Mouse (Mus musculus): Measurements from ENCODE around the gene Tbc1d9b. TPM values are rescaled to one million over a fixed set of nuclear protein-coding genes. Genes with fewer than 3 reads are reported as not detected.
"Not testable (repeated sequence)": the region's sequence is repeated elsewhere in the genome, so short reads cannot be mapped to it uniquely, and the experiment has no call there.

Gene Tbc1d9b
- 37.5 and 40.7 TPM in 2 replicates for polyA plus RNA-seq (2015; fragmentation: Nextera tagmentation; extraction: Ambion mirVana)

DNA sequence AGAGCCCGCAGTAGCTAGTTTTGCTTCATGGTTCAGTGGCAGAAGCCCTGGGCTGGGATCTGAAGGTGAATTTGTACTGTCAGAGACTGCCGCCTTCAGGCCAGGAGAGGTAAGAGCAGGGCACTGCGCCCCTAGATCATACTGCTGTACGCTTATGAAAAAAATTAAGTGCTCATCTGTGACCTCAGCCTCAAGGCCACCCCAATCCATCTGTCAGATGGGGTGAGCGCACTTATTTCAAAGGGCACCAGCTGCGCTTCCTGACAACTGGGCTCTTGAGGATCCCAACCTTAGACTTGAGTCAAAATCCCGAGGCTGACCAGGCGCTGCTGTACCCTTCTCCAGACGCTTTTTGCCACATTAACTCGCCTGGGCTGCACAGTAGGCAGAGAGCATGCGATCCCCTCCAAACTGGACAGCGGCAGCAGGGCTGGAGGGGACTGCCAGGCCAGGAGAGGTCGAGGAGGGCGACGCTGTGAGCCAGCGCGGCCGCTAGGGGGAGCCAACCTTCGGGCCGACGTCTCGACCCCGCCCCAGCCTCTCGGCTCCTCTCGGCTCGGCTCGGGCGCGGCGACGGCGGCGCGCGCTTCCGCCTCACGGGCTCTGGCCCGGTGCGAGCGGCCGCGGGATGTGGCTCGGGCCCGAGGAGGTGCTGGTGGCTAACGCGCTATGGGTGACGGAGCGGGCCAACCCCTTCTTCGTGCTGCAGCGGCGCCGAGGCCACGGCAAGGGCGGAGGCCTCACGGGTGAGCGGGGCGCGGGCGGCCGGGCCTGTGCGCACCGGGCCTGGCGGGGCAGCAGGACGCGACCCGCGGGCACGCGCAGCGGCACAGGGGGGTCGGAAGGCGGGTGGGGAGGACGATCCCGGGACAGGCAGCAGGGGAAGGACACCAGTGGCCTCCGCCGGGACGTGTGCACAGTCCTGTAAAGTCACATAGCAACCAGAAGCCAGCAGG, at the start of gene Tbc1d9b:
Tbc1d9b (plus strand) TSS at position 586 of the 956 bp plus-strand sequence.
- peak within 1 kb of the TSS; percentile 95 for H3K27ac ChIP-seq
- peak within 1 kb of the TSS; percentile 78 for H3K4me2 ChIP-seq
- H3K36me3 ChIP-seq, result peaks cover 7% of the 10 kb centered on the region
- H3K9me3 ChIP-seq, result no peaks in the 10 kb centered on the region
- H3K4me3 ChIP-seq, result peak within 1 kb of the TSS; percentile 85
- peaks cover 15% of the 10 kb centered on the region for H3K4me1 ChIP-seq (replicated peaks)
- H3K9ac ChIP-seq, result peak within 1 kb of the TSS; percentile 99
- H3K27me3 ChIP-seq, result no peaks in the 10 kb centered on the region
- ATAC-seq (ENCODE audit: low FRiP score), result peak; percentile 92
- under 1% methylated on average over 72 of the region's 77 CpGs for WGBS

DNA sequence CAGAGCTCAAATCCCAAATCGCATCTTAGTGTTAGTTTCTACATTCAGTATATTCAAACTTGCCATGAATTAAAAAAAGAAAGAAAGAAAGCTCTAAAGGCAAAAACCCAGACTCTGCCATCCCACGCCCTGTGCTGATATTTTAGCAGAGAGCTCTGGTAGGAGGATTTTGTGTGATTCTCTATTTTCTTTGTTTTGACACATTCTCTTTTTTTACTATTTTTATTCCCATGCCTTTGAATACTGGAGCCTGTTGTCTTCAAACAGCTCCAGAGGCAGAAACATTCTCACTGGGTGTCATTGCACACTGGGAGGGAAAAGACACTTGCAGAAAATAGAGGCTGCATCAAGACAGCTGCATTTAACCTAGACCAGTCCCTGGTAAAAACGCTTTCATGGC, 45.0 kb upstream of the Tbc1d9b start:
- Histone ChIP-seq H3K9me3 (no peaks in the 10 kb centered on the region), H3K4me1 (replicated peaks) (peaks cover 18% of the 10 kb centered on the region), H3K4me2 (no peak overlapping the region), H3K27ac (0 out of 2 replicates have a peak overlapping the region, but pooled peaks have one; percentile 52), H3K36me3 (peaks cover 46% of the 10 kb centered on the region), H3K27me3 (no peaks in the 10 kb centered on the region), H3K9ac (no peak overlapping the region), H3K4me3 (no peak overlapping the region)
- WGBS, result 96% methylated on average over 3 of the region's 3 CpGs
- ATAC-seq (ENCODE audit: low FRiP score), result no peak

DNA sequence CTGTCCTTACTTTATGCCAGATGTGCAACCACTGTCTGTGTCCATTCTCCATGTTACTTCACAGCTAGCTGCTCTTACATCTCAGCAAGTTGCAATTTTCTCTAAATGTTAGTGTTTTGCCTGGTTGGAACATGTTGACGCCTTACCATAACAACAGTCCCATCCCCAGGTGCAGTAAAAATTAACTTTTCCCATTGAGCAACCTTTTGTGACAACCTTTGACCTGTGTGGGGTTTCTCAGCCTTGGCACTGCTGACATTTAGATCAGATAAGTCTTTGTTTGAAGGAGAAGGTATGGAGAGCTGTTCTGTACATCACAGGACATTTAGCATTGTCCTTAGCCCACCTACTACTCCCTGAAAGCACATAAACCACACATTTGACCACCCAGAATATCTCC, 41.4 kb upstream of the Tbc1d9b start:
- no peaks in the 10 kb centered on the region for H3K27me3 ChIP-seq
- H3K4me2 ChIP-seq, result no peak overlapping the region
- no peaks in the 10 kb centered on the region for H3K9me3 ChIP-seq
- H3K36me3 ChIP-seq, result peaks cover 70% of the 10 kb centered on the region
- H3K4me3 ChIP-seq, result no peak overlapping the region
- peaks cover 22% of the 10 kb centered on the region for H3K4me1 ChIP-seq (replicated peaks)
- WGBS, result 84% methylated on average over 1 of the region's 1 CpGs
- no peak overlapping the region for H3K9ac ChIP-seq
- no peak for ATAC-seq (ENCODE audit: low FRiP score)
- no peak overlapping the region for H3K27ac ChIP-seq

DNA sequence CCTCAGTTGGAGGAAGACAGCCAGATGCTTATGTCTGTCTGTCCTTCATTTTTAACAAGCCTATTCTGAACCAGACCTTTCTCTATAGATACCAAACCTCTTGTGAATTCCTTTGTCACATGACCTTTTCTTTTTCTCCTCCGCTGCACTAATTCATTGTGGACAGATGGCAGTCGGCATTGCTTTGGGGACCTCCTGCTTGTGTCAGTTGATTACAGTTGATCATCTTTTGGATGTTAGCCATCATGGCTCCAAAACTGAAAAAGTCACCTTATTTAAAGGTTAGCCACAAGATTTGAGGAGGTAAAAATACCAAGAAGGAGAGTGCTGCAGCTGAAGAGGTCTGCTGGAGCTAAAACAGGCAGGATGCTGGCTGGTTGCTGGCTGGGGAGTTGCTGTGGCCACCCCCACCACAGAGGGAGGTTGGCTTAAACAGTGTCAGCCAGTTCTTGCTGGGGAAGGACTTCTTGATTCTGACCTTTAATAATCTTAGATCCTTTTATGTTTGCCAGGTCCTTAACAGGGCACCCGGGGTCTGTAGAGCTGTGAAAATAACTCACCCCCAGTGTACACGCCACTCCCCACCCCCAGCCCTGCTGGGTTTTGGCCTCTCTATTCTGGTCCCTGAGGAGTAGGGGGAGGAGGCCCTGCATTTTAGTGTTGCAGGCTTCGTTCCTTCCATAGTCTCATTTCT, 40.1 kb upstream of the Tbc1d9b start:
- peaks cover 77% of the 10 kb centered on the region for H3K36me3 ChIP-seq
- H3K27ac ChIP-seq, result peak overlapping the region; percentile 78
- no peak overlapping the region for H3K4me3 ChIP-seq
- peaks cover 17% of the 10 kb centered on the region for H3K4me1 ChIP-seq (replicated peaks)
- no peak overlapping the region for H3K4me2 ChIP-seq
- no peak for ATAC-seq (ENCODE audit: low FRiP score)
- H3K9me3 ChIP-seq, result no peaks in the 10 kb centered on the region
- 32% methylated on average over 5 of the region's 5 CpGs for WGBS
- H3K9ac ChIP-seq, result no peak overlapping the region
- H3K27me3 ChIP-seq, result no peaks in the 10 kb centered on the region

DNA sequence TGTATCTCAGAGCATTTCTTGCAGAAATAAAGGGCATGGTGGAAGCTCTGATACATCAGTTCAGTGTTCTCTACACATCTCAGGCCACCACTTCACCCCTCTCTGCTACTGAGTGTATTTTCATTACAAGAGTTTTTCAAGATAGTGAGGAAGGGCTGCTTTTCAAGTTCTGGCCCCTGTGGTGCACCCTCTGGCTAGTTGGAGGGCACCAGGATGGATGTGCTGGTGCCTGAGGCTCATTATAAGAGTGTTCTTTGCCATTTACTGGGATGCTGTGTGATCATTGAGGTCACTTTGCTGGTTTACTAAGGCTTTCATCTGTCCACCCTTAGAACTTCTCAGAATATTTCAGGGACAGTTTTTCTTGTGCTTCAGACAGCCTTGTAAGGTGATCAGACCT, 39.5 kb upstream of the Tbc1d9b start:
- Histone ChIP-seq H3K4me2 (no peak overlapping the region), H3K4me3 (no peak overlapping the region), H3K36me3 (peaks cover 78% of the 10 kb centered on the region), H3K9ac (no peak overlapping the region), H3K27me3 (no peaks in the 10 kb centered on the region), H3K27ac (peak overlapping the region; percentile 78; the same call in 1 of the 2 replicates), H3K4me1 (replicated peaks) (peaks cover 17% of the 10 kb centered on the region), H3K9me3 (no peaks in the 10 kb centered on the region)
- ATAC-seq (ENCODE audit: low FRiP score), result no peak

DNA sequence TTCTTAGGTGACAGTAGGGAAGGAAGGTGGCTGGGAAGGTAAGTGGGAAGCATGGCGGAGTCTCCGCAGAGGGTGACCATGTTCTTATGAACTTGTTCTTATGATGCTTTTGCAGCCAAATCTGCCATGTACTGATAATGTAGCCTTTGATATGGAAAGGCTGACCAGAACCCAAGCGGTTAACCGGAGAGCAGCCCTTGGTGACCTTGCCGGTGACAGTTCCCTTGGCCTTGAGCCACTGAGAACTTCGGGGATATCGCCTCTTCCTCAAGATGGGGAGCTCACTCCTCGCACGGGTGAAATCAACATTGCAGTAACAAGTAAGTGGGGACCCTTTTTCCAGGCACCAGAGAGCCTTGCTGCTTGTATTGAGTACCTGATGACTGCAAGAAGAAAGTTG, 35.5 kb upstream of the Tbc1d9b start:
- ATAC-seq (ENCODE audit: low FRiP score), result no peak
- no peaks in the 10 kb centered on the region for H3K27me3 ChIP-seq
- no peak overlapping the region for H3K4me3 ChIP-seq
- H3K9me3 ChIP-seq, result no peaks in the 10 kb centered on the region
- H3K27ac ChIP-seq, result no peak overlapping the region
- H3K36me3 ChIP-seq, result peaks cover 73% of the 10 kb centered on the region
- H3K4me2 ChIP-seq, result no peak overlapping the region
- peaks cover 11% of the 10 kb centered on the region for H3K4me1 ChIP-seq (replicated peaks)
- WGBS, result 94% methylated on average over 9 of the region's 9 CpGs
- H3K9ac ChIP-seq, result no peak overlapping the region

DNA sequence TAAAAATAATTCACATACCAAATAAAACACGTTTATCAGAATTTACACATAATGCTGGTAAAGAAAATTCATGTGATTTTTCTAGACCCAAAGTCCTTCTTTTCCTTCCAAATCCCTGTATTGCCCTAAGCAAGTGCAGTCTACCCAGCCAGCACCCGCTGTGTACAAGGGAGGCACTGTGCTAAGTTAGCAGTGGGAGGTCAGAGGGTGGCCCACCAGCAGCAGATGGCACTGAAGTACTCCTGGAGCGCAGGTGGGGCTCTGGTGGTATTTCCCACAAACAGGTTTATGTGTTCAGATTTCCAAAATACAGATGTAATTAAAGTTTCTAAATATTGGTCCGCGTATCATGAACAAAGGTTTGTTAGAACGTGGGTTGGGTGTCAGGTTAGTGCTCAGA, 34.1 kb upstream of the Tbc1d9b start:
- H3K27ac ChIP-seq, result no peak overlapping the region
- H3K9me3 ChIP-seq, result no peaks in the 10 kb centered on the region
- no peak overlapping the region for H3K4me2 ChIP-seq
- ATAC-seq (ENCODE audit: low FRiP score), result no peak
- no peak overlapping the region for H3K9ac ChIP-seq
- no peaks in the 10 kb centered on the region for H3K27me3 ChIP-seq
- H3K36me3 ChIP-seq, result peaks cover 65% of the 10 kb centered on the region
- 93% methylated on average over 6 of the region's 6 CpGs for WGBS
- H3K4me1 ChIP-seq (replicated peaks), result no peaks in the 10 kb centered on the region
- H3K4me3 ChIP-seq, result no peak overlapping the region

DNA sequence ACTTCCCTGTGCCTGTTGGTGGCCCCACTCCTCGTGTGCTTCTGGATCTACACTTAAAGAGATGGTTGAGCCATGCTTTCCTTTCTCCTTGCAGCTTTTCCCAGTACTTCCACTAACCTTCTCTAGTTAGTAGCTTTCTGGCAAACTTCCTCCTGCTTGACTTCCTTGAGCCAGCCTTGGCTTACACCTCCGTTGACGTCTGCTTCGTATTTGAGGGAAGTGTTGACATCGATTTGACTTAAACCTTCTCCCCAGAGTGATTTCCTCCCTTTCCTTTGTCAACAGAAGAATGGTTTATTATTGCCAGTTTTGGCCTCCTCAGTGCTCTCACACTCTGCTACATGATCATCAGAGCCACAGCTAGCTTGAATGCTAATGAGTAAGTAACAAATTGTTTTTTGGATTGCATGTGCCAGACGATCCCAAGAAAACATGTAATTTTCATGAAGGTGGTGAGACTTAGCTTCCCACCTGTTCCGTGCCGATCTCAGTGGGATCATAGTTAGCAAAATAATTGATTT, 32.2 kb upstream of the Tbc1d9b start:
- Histone ChIP-seq H3K27ac (no peak overlapping the region), H3K4me3 (no peak overlapping the region), H3K9ac (no peak overlapping the region), H3K9me3 (no peaks in the 10 kb centered on the region), H3K4me1 (replicated peaks) (peaks cover 6% of the 10 kb centered on the region), H3K4me2 (no peak overlapping the region), H3K36me3 (peaks cover 59% of the 10 kb centered on the region), H3K27me3 (no peaks in the 10 kb centered on the region)
- ATAC-seq (ENCODE audit: low FRiP score), result no peak
- WGBS, result 88% methylated on average over 8 of the region's 8 CpGs

DNA sequence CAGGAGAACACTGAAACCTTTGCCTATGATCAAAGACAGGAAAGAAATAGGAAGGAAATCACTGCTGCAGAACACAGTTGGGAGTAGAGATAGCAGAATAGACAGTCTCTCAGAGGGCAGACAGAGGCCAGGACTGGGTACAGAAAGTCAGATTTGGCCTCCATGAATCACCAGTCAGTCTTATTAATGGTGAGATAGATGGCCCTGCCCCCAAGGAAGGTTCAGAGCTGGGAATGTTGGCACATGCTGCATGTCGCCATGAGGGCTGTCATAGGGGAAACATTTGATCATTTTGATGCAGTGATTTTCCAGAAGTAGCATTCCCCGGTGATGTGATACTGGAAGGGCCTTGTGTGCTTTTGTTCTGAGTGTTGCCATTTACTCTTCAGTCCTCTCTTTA, 31.5 kb upstream of the Tbc1d9b start:
- ATAC-seq (ENCODE audit: low FRiP score), result no peak
- Histone ChIP-seq H3K36me3 (peaks cover 56% of the 10 kb centered on the region), H3K27ac (no peak overlapping the region), H3K9me3 (no peaks in the 10 kb centered on the region), H3K9ac (no peak overlapping the region), H3K4me3 (no peak overlapping the region), H3K4me2 (no peak overlapping the region), H3K4me1 (replicated peaks) (peaks cover 10% of the 10 kb centered on the region), H3K27me3 (no peaks in the 10 kb centered on the region)
- WGBS, result 83% methylated on average over 2 of the region's 2 CpGs

DNA sequence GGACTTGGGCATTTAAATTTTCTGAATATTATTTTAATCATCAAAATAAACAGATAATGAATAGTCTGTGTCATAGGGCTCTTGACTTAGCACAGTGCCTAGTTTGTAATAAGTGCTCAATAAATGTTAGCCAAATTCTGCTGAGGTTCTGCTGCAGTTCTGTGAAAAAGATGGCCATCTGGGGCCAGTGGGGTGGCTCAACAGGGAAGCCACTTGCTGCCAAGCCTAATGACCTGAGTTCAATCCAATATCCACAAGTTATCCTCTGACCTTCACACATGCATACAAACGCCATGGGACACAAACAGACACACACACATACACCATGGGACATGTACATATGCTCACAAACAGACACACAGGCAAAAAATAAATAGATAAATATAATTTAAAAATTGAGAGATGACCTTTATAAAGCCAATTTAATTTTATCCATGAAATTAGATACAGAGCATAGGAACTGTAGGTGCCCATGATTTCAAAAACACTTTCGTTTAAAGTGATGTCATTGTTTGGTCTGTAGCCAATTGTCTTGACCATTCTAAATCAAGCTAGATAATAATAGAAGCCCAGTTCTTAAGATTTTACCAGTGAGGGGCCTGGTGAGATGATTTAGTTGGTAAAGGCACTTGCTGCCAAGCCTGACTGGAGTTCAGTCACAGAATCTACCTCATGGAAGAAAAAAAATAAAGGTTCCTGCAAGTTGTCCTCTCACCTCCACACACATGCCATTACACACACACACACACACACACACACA, 30.5 kb upstream of the Tbc1d9b start:
- no peak overlapping the region for H3K4me2 ChIP-seq
- H3K4me3 ChIP-seq, result no peak overlapping the region
- H3K4me1 ChIP-seq (replicated peaks), result peaks cover 10% of the 10 kb centered on the region
- 86% methylated on average over 2 of the region's 2 CpGs for WGBS
- no peak for ATAC-seq (ENCODE audit: low FRiP score)
- no peak overlapping the region for H3K9ac ChIP-seq
- H3K36me3 ChIP-seq, result peaks cover 52% of the 10 kb centered on the region
- no peaks in the 10 kb centered on the region for H3K27me3 ChIP-seq
- no peak overlapping the region for H3K27ac ChIP-seq
- no peaks in the 10 kb centered on the region for H3K9me3 ChIP-seq

DNA sequence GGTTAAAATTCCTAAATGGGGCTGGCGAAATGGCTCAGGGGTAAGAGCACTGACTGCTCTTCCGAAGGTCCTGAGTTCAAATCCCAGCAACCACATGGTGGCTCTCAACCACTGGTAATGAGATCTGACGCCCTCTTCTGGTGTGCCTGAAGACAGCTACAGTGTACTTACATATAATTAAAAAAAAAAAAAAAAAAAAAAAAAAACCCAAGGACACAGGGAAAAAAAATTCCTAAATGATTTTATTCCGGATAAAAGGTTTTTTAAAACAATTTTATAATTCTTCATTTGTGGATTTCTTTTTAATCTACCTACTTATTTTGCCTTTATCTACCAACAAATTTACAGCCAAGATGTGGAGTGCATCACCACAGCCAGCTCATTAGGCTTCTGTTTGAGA, 29.2 kb upstream of the Tbc1d9b start:
- not testable (repeated sequence) for H3K27me3 ChIP-seq; H3K4me2 ChIP-seq; H3K4me3 ChIP-seq; H3K9me3 ChIP-seq; ATAC-seq (ENCODE audit: low FRiP score); H3K27ac ChIP-seq; H3K9ac ChIP-seq
- H3K36me3 ChIP-seq, result peaks cover 49% of the 10 kb centered on the region
- peaks cover 14% of the 10 kb centered on the region for H3K4me1 ChIP-seq (replicated peaks)
- WGBS, result 93% methylated on average over 4 of the region's 4 CpGs

DNA sequence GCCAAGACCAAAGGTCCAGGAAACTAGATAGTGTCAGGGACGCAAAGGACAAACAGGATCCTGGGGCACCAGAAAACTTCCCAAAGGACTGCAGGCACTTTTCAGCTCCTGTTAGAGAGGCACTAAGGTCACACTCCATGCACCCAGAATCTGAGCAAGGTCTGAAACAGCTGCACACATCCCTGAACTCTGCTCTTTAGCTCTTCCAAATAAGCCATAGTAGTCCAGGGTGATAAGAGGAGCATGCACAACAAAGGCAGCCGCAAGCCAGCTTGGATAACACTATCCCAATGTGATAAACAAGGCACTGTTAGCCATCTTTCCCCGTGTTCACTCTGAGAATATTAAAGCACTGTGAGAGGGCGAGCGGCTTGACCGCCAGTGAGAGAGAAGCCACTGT, 27.2 kb upstream of the Tbc1d9b start:
- no peak for ATAC-seq (ENCODE audit: low FRiP score)
- peak overlapping the region; percentile 55; the same call in 1 of the 2 replicates for H3K27ac ChIP-seq
- H3K9me3 ChIP-seq, result no peaks in the 10 kb centered on the region
- H3K4me3 ChIP-seq, result no peak overlapping the region
- 83% methylated on average over 6 of the region's 6 CpGs for whole genome bisulfite sequencing
- H3K36me3 ChIP-seq, result peaks cover 35% of the 10 kb centered on the region
- no peak overlapping the region for H3K9ac ChIP-seq
- H3K4me1 ChIP-seq (replicated peaks), result peaks cover 17% of the 10 kb centered on the region
- no peak overlapping the region for H3K4me2 ChIP-seq
- H3K27me3 ChIP-seq, result no peaks in the 10 kb centered on the region

All from hindbrain, embryonic 13.5 days (tissue).